11 mouse cellular contexts compared by ENCODE assay signal in genomic region chr7:110116731-110117291, GRCm38 (mm10). TPM values are rescaled to one million over a fixed set of nuclear protein-coding genes. Genes with fewer than 3 reads are reported as not detected.
DNase-seq lines count a peak whose midpoint lies in the region; ATAC-seq and TF ChIP-seq lines count a peak whose summit lies in the region.
"Had no signal": no experiment of that assay in that cellular context is flagged by ENCODE, and none has a peak within 500 bp of the region (broad histone marks: within the 10 kb centered on the region; RNA-seq: fewer than 3 reads in every experiment).

No protein-coding gene starts in this region.

- H3K27ac ChIP-seq in gastrocnemius, adult 2 months, result peak overlapping the region; percentile 81
- H3K27ac ChIP-seq in ES-Bruce4 (ENCODE audit: insufficient read depth, low read length), result peak overlapping the region; percentile 88
- peak overlapping the region; percentile 59 for H3K27ac ChIP-seq in embryonic facial prominence, embryonic 15.5 days (replicated peaks)
- peak overlapping the region; percentile 47; the same call in 1 of the 2 replicates for H3K27ac ChIP-seq in limb, embryonic 15.5 days
- H3K27ac ChIP-seq: heart, embryonic 13.5 days had no signal

- no peak for ATAC-seq in embryonic facial prominence, embryonic 15.5 days (ENCODE audit: insufficient number of reproducible peaks, low FRiP score, low TSS enrichment, low read depth)
- no peak for ATAC-seq in limb, embryonic 15.5 days (ENCODE audit: insufficient number of reproducible peaks, low FRiP score, low TSS enrichment, low read depth)
- ATAC-seq: midbrain, embryonic 16.5 days had no signal

- H3K36me3 ChIP-seq in ES-Bruce4 (ENCODE audit: control insufficient read depth, insufficient read depth, low read length, poor library complexity, severe bottlenecking), result no peaks in the 10 kb centered on the region
- no peaks in the 10 kb centered on the region for H3K36me3 ChIP-seq in embryonic facial prominence, embryonic 15.5 days
- H3K36me3 ChIP-seq in limb, embryonic 15.5 days, result no peaks in the 10 kb centered on the region
- H3K36me3 ChIP-seq: heart, embryonic 13.5 days had no signal

- H3K9ac ChIP-seq in ES-Bruce4 (ENCODE audit: low read depth, poor library complexity, severe bottlenecking), result no peak overlapping the region
- no peak overlapping the region for H3K9ac ChIP-seq in embryonic facial prominence, embryonic 15.5 days
- no peak overlapping the region for H3K9ac ChIP-seq in limb, embryonic 15.5 days
- H3K9ac ChIP-seq: heart, embryonic 13.5 days had no signal

- intact Hi-C loops in gastrocnemius, adult 2 months (cut with DNase I), result no loop called here

- TF ChIP-seq EP300 in ES-Bruce4 (IDR thresholded peaks at IDR 0.05; ENCODE audit: insufficient read depth, low read depth, low read length), result no peak

- H3K4me3 ChIP-seq in gastrocnemius, adult 2 months, result no peak overlapping the region
- H3K4me3 ChIP-seq in ES-Bruce4 (ENCODE audit: low read depth, low read length), result no peak overlapping the region
- H3K4me3 ChIP-seq in embryonic facial prominence, embryonic 15.5 days (replicated peaks), result no peak overlapping the region
- H3K4me3 ChIP-seq in limb, embryonic 15.5 days, result no peak overlapping the region
- H3K4me3 ChIP-seq: heart, embryonic 13.5 days had no signal

- TF ChIP-seq CTCF in gastrocnemius, adult 2 months (IDR thresholded peaks at IDR 0.05), result no peak
- no peak for TF ChIP-seq CTCF in ES-Bruce4 (IDR thresholded peaks at IDR 0.05; ENCODE audit: low read depth, low read length)

- TF ChIP-seq POLR2A in ES-Bruce4 (IDR thresholded peaks at IDR 0.05; ENCODE audit: insufficient read depth, low read length), result no peak

- DNase-seq in gastrocnemius, adult 2 months, result peak; percentile 62
- DNase-seq in gastrocnemius, postnatal 10 days, result no peak
- no peak for DNase-seq in spleen, postnatal 10 days (ENCODE audit: low spot score in 2 of 2)
- DNase-seq in thymus, postnatal 10 days (ENCODE audit: low spot score in 2 of 2), result no peak
- no peak for DNase-seq in neural tube, embryonic 10.5 days (ENCODE audit: extremely low spot score, low spot score)
- DNase-seq: cerebellum, adult 8-10 months had no signal

- H3K9me3 ChIP-seq in ES-Bruce4 (replicated peaks; ENCODE audit: control insufficient read depth, insufficient read depth, low read length, poor library complexity, severe bottlenecking), result no peaks in the 10 kb centered on the region
- no peaks in the 10 kb centered on the region for H3K9me3 ChIP-seq in embryonic facial prominence, embryonic 15.5 days (replicated peaks)
- no peaks in the 10 kb centered on the region for H3K9me3 ChIP-seq in limb, embryonic 15.5 days
- H3K9me3 ChIP-seq: heart, embryonic 13.5 days had no signal

- no peaks in the 10 kb centered on the region for H3K4me1 ChIP-seq in ES-Bruce4 (ENCODE audit: control insufficient read depth, insufficient read depth, low read length)
- H3K4me1 ChIP-seq in embryonic facial prominence, embryonic 15.5 days, result peaks cover 6% of the 10 kb centered on the region; the same call in 1 of the 2 replicates
- H3K4me1 ChIP-seq in limb, embryonic 15.5 days, result no peaks in the 10 kb centered on the region

- 11% methylated on average over 1 of the region's 1 CpGs for WGBS in embryonic facial prominence, embryonic 15.5 days
- WGBS in limb, embryonic 15.5 days, result 28% methylated on average over 1 of the region's 1 CpGs

- no peak overlapping the region for H3K4me2 ChIP-seq in embryonic facial prominence, embryonic 15.5 days (replicated peaks)
- no peak overlapping the region for H3K4me2 ChIP-seq in limb, embryonic 15.5 days
- H3K4me2 ChIP-seq: heart, embryonic 13.5 days had no signal

- no peaks in the 10 kb centered on the region for H3K27me3 ChIP-seq in ES-Bruce4 (ENCODE audit: control insufficient read depth, insufficient read depth, low read length, poor library complexity, severe bottlenecking)
- H3K27me3 ChIP-seq in embryonic facial prominence, embryonic 15.5 days, result no peaks in the 10 kb centered on the region
- no peaks in the 10 kb centered on the region for H3K27me3 ChIP-seq in limb, embryonic 15.5 days
- H3K27me3 ChIP-seq: heart, embryonic 13.5 days had no signal

RNA-seq across cellular contexts. Expression of gene Wee1, which starts 5.0 kb away (rescaled TPM):
- 1 to 10 TPM in 1 of 2 experiments, under 1 TPM in 1; 0.97 to 3.6 TPM for total RNA-seq in gastrocnemius, adult 2 months (2021)
- 1 to 10 TPM; 7.7 to 8.6 TPM for total RNA-seq in gastrocnemius, postnatal 10 days (2021)
- 58.7 and 60.1 TPM in 2 replicates for polyA plus RNA-seq in ES-Bruce4 (2011; ENCODE audit: insufficient read depth, insufficient read length, low read depth, missing spikeins)
- polyA plus RNA-seq in embryonic facial prominence, embryonic 15.5 days (2015; fragmentation: Nextera tagmentation; extraction: Ambion mirVana), result 22.2 and 23.9 TPM in 2 replicates
- 18.7 and 20.5 TPM in 2 replicates for polyA plus RNA-seq in limb, embryonic 15.5 days (2015; fragmentation: Nextera tagmentation; extraction: Ambion mirVana)

RNA-seq across cellular contexts. Expression of gene Zfp143, which starts 55.8 kb away (rescaled TPM):
- total RNA-seq in gastrocnemius, adult 2 months (2021), result 1 to 10 TPM; 9.4 to 9.8 TPM
- total RNA-seq in gastrocnemius, postnatal 10 days (2021), result 1 to 10 TPM; 7.4 to 7.8 TPM
- polyA plus RNA-seq in ES-Bruce4 (2011; ENCODE audit: insufficient read depth, insufficient read length, low read depth, missing spikeins), result 40.0 and 42.7 TPM in 2 replicates
- 16.1 and 17.3 TPM in 2 replicates for polyA plus RNA-seq in embryonic facial prominence, embryonic 15.5 days (2015; fragmentation: Nextera tagmentation; extraction: Ambion mirVana)
- polyA plus RNA-seq in limb, embryonic 15.5 days (2015; fragmentation: Nextera tagmentation; extraction: Ambion mirVana), result 17.9 and 18.6 TPM in 2 replicates
